Mouse (Mus musculus) megakaryocyte, embryonic 14.5 days (primary cell): ENCODE results near the gene 1700020N01Rik. TPM values are rescaled to one million over a fixed set of nuclear protein-coding genes. Genes with fewer than 3 reads are reported as not detected.

ENCODE experiments used
- H3K27me3 ChIP-seq: replicated peaks from 2 replicates; pipeline ENCODE3; 2012; ENCODE audit warnings: inconsistent platforms
- H3K36me3 ChIP-seq: replicated peaks from 2 replicates; pipeline ENCODE3; 2012; ENCODE audit warnings: low read length, inconsistent platforms, mixed read lengths
- H3K4me1 ChIP-seq: 2 replicates; pipeline ENCODE4 v1.6.1; 2012; ENCODE audit warnings: inconsistent platforms
- H3K4me3 ChIP-seq: replicated peaks from 2 replicates; pipeline ENCODE3; 2012; ENCODE audit warnings: moderate library complexity, mild to moderate bottlenecking, inconsistent platforms
- H3K9me3 ChIP-seq: 2 replicates; pipeline ENCODE4 v1.6.1; 2012; ENCODE audit warnings: inconsistent platforms
- FLI1 ChIP-seq: IDR thresholded peaks from 2 replicates; pipeline ENCODE4 v1.6.1; 2012; ENCODE audit warnings: low read length, inconsistent platforms, mixed read lengths
- GATA1 ChIP-seq: IDR thresholded peaks from 3 replicates; pipeline ENCODE4 v1.6.1; 2012; ENCODE audit warnings: mixed read lengths, low read length, inconsistent platforms, borderline replicate concordance
- polyA plus RNA-seq: library from polyadenylated mRNA; stranded (reverse); fragments of >175 nt; gene quantifications from 2 replicates; pipeline ENCODE4 v1.2.3, GENCODE M21; 2012; ENCODE audit warnings: low replicate concordance; ENCODE audit not compliant: insufficient read depth

Gene 1700020N01Rik
- polyA plus RNA-seq, 1 experiment: not detected

- Histone ChIP-seq H3K9me3 (no peaks in the 10 kb centered on the region), H3K4me1 (no peaks in the 10 kb centered on the region), H3K36me3 (no peaks in the 10 kb centered on the region), H3K4me3 (no peak overlapping the region), H3K27me3 (peaks cover 4% of the 10 kb centered on the region)
- TF ChIP-seq GATA1 (no peak), FLI1 (no peak)
Measured at GRCm38 (mm10) chr10:21588007-21588852, 4.7 kb upstream of the 1700020N01Rik start.

DNA sequence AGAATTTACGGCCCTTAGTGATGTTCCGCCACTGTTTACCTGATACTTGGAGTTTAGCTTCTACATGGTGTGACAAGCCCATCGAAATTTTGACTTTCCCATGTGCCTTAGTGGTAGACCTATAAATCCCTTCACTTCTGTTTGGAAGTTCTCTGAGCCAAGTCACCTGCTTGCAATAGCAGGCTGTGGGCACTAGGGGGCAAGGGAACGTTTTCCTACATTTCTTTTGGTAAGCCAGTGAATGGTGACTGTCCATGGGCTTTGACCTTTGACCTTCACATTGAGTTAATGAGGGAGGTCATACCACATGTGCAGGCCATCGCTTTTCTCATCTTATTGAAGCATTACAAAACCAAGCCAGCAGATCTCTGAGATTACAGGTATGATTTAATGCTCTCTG, 8.0 kb downstream of the 1700020N01Rik start:
- TF ChIP-seq FLI1 (no peak), GATA1 (no peak)
- Histone ChIP-seq H3K27me3 (peaks cover 3% of the 10 kb centered on the region), H3K4me3 (no peak overlapping the region), H3K4me1 (no peaks in the 10 kb centered on the region), H3K9me3 (peaks cover 7% of the 10 kb centered on the region), H3K36me3 (no peaks in the 10 kb centered on the region)

DNA sequence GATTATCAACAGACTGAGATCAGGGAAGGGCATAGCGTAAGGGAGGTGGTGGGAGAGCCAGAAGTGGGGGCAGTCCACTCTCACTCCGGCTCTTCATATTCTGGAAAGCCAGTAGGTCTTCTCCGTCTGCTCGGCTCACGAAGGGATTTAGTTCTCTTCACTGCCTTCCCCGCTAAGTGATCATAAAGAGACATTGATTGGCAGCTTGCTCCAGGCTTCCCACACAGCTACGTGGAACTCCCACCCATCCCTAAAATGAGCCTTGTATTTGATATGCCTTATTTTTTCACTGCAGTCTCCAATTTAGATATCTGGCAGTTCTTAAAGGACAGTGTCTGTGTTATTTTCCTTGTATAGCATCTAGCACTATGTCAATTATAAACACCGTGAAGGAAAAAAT, 11.5 kb downstream of the 1700020N01Rik start:
- Histone ChIP-seq H3K36me3 (no peaks in the 10 kb centered on the region), H3K4me1 (no peaks in the 10 kb centered on the region), H3K4me3 (no peak overlapping the region), H3K27me3 (peaks cover 5% of the 10 kb centered on the region), H3K9me3 (no peaks in the 10 kb centered on the region)
- no peak for TF ChIP-seq GATA1
- TF ChIP-seq FLI1: no peak

DNA sequence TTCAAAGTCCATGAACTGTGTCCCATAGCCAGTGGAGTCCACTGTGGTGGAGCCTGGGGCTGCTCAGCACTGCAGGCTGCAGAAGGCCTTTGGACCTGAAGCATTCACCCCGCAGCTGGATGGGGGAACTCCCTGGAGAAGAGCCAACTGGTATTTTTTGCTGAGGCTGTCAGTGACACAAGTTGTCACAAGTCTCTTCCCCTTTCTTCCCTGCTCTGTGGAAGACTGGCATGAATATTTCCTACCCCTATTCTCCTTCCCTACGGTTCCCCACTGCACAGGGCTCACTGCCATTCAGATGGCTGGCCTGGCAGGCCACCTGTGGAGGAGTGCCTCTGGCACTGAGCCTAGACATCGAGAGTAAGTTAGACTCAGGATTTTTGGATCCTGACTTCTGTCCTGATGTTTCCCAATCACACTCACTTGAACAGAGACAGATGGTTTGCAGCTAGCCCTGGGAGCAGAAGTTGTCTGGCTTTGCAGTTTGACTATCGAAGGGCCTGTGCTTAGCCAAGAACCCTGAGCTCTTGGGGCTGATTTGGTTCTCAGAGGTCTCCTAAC, 12.1 kb downstream of the 1700020N01Rik start:
- Histone ChIP-seq H3K36me3 (no peaks in the 10 kb centered on the region), H3K4me1 (no peaks in the 10 kb centered on the region), H3K4me3 (no peak overlapping the region), H3K27me3 (peaks cover 4% of the 10 kb centered on the region), H3K9me3 (no peaks in the 10 kb centered on the region)
- TF ChIP-seq FLI1: no peak
- no peak for TF ChIP-seq GATA1

DNA sequence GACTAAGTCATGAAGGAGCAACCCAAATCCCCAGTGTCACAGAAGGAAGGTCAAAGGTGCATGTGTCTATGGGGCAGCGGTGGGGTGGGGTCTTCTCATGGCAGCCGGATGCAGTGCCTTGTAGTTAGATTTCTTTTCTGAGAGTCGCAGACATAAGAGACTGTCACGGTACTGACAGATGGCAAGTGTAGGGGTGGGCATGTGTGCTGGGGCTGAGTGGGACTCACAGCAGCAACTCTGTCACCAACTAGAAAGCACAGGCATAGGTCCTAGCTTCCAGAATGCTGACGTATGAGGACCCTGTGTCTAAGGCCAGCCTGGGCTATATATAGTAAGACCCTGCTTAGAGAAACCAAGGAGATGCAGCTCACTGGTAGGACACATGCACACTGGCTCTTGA, 12.7 kb downstream of the 1700020N01Rik start:
- Histone ChIP-seq H3K27me3 (peaks cover 4% of the 10 kb centered on the region), H3K9me3 (no peaks in the 10 kb centered on the region), H3K4me1 (no peaks in the 10 kb centered on the region), H3K4me3 (no peak overlapping the region), H3K36me3 (no peaks in the 10 kb centered on the region)
- TF ChIP-seq FLI1 (no peak), GATA1 (no peak)

- Histone ChIP-seq H3K27me3 (peaks cover 4% of the 10 kb centered on the region), H3K4me1 (no peaks in the 10 kb centered on the region), H3K4me3 (no peak overlapping the region), H3K36me3 (no peaks in the 10 kb centered on the region), H3K9me3 (no peaks in the 10 kb centered on the region)
- TF ChIP-seq FLI1: no peak
- TF ChIP-seq GATA1: no peak
Measured at GRCm38 (mm10) chr10:21606931-21607330, 14.0 kb downstream of the 1700020N01Rik start.

DNA sequence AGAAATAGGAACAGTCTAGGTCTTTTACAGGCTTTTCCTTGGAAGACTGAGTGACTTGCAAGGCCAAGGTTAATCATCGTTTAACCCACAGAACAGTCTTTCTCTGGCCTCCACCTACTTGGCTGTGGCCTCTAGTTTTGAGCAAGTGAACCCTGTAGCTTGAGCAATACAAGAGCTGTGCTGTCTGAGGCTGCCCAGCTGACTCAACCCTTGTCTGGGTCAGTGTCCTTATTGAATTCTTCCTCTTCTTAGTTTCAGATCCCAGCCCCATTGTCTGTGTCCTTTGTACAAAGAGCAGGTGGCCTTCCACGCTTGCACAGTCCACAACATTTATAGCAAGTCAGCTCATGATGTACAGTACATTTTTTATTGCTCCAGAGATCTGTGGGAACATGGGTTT, 16.6 kb downstream of the 1700020N01Rik start:
- TF ChIP-seq GATA1 (no peak), FLI1 (no peak)
- Histone ChIP-seq H3K36me3 (no peaks in the 10 kb centered on the region), H3K4me3 (no peak overlapping the region), H3K27me3 (peaks cover 4% of the 10 kb centered on the region), H3K4me1 (no peaks in the 10 kb centered on the region), H3K9me3 (no peaks in the 10 kb centered on the region)

DNA sequence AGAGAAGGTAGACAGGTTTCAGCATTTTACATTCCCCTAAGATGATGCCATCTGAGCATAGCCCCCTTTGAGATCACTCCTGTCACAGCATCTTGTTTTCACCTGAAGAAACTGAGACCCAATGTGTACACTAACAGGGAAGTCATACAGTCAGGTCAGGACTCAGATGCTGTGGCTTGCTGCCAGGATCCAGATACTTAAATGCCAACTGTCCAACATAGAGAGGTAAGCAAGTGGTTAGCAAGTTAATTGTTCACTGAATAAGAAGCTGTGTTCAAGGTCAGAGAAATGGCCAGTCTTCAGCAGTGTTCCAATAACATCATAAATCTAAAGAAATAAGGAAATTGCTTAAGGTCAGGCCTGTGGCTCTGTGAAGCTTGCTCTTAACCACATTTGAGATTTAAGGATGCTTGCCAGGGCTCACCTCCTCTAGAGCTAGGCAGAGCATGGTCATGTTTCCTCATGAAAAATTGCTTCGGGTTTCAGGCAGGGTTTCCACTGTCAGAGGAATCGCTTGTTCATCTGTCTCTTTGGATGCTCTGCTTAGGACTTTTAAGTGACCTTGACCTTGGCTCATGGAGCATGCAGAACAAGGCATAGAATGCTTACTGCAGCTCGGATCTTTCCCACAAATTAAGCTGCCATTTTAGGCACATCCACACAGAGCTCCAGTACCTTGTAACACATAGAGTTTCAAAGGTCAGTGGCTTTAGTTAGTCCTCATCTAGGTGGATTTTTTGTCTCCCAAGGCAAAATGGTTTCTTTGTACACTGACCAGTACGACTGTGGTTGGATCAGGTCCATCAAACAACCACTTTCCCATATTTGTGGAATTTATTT, 20.3 kb downstream of the 1700020N01Rik start:
- no peak for TF ChIP-seq FLI1
- H3K36me3 ChIP-seq: no peaks in the 10 kb centered on the region
- no peaks in the 10 kb centered on the region for H3K4me1 ChIP-seq
- peaks cover 3% of the 10 kb centered on the region for H3K27me3 ChIP-seq
- no peaks in the 10 kb centered on the region for H3K9me3 ChIP-seq
- H3K4me3 ChIP-seq: no peak overlapping the region

DNA sequence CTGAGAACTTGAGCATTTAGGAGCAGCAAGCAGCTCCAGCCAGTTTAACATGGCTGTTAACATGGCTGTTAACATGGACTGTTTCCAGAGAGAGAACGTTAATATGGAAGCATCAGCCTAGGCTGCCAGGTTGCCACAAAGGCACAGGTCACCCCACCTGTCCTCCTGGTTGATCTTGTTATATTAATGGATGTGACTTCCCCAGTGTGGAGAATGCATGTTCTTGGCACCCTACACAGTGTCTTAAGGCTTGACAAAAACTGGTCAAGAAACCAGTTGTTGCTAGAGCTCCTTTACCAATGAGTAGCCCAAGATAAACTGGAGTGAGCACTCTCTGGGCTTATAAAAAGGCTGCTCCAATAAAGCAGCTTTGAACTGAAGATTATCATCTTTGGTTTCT, 21.6 kb downstream of the 1700020N01Rik start:
- H3K4me3 ChIP-seq: no peak overlapping the region
- TF ChIP-seq FLI1 (no peak), GATA1 (no peak)
- no peaks in the 10 kb centered on the region; the same call in 1 of the 2 replicates for H3K4me1 ChIP-seq
- H3K9me3 ChIP-seq: no peaks in the 10 kb centered on the region
- peaks cover 3% of the 10 kb centered on the region for H3K27me3 ChIP-seq
- no peaks in the 10 kb centered on the region for H3K36me3 ChIP-seq
